Mouse (Mus musculus) embryo, embryonic 11 days (tissue): ENCODE results near the gene Rbm4.
"Not testable (repeated sequence)": the region's sequence is repeated elsewhere in the genome, so short reads cannot be mapped to it uniquely, and the experiment has no call there.

ENCODE experiments used
- DNase-seq: peaks from one replicate; pipeline ENCODE4 v3.0.0-alpha.2; 2015

Rbm4 gene

DNA sequence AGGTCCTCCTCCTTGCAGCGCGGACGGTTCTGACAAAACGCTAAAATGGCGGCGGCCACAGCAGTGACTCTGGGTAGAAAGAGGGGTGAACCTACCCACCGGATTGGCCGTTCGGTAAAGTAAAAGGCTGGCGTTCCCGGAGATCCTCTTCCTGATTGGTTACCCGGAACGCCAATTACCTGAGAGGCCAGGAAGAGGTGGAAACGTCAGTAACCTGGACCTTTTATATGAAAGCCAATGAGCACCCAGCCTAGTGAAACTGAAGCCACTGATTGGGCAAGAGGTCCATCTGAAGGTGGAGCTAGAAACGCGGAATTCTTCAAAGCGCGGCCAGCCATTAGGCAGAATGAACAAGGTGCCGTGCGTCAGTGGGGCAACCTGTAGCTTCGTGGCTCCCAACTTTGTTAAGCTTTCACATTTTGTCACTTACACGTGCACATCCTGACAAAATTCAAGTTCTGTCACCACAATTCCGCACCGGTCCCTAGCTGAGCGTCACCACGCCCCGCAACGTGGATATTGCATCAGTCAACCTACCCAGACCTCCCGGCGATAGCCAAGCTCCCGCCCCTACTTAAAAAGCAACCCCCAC lies at the start of gene Rbm4:
Rbm4 (minus strand) TSS at position 71 of the 592 bp plus-strand sequence.
- DNase-seq = peak; percentile 96

DNA sequence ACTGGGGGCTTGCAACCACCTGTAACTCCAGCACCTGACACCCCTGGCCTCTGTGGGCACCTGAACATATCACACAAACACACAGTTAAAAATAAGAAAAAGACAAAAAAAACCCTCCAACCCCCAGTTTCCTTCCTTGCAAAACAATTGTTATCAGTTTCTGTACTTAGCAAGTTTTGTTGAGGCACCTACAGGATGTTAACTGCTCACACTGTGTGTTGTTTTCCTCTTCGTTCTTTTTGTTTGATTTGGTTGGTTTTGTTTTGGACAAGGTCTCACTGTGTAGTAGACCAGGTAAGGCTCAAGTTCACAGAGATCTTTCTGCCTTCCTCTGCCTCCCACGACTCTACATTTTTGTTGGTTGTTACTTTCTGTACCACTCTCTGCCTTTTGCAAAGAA lies 48.9 kb upstream of the Rbm4 start:
- no peak for DNase-seq

DNA sequence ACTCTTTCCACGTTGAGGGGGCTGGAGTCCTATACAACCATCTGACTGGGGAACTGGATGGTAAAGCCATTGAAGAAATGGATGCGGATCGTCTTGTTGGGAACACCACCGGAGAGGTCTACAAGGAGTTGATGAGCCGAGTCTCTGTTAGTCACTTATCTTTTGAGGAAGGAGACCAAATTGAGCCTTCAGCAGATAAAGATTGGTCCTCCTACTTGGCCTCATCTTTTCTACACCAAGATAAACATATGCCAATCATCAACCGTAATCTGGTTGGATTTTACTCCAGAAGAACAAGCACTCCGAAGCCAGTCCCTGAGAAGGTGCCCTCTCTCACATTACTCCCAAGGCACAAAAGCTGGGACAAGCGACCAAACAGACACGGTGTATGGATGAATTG lies 47.1 kb upstream of the Rbm4 start:
- no peak for DNase-seq

DNA sequence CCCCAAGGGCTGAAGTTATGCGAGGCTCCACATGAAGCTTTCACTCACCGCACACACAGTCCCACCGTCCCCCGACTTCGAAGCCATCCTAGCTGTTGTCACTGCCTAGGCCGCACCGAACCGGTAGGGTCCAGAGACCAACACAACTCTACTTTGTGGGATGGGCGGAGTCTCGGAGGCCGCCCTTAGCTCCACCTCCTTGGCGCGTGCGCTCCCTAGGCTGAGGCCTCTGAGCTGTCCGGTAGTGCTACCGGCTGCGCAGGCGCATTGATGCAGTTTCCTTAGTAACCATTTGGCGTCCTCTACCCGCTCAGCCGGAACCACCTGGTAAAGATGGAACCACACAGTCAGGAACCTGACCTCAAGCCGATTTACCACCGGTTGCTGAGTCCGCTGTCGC lies 45.4 kb upstream of the Rbm4 start, which contains the start of the genes Ccs and Ccdc87:
Ccs (minus strand) TSS at position 184 of the 400 bp plus-strand sequence.
Ccdc87 (plus strand) TSS at position 218 of the 400 bp plus-strand sequence.
- DNase-seq = peak; percentile 97

DNA sequence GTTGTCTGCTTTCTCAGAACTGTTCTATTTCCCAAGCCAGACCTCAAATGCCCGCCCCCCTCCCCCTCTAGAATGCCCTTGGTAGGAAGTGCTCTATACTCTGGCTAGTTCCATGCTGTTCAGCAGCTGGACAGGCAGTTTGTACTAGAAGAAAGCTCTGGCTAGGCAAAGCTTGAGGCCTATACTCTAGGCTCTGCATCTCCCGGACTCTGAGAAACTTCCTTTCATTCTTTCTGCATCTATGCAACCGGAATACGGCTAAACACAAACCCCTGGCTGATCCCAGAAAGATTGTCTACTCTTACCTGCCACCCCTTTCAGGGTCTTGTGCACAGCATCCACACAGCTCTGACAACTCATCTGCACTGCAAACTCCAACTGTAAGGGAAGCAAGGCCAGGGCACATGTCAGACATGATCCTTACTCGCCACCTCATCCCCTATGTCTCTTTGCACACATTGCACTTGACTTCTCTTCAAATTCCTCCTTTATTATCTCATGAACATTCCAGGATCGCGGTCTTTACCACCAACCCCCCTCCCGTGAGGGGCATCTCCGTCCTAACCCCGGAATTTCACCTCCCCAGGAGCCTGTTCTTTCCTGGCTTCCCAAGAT lies 44.9 kb upstream of the Rbm4 start:
- DNase-seq = no peak

DNA sequence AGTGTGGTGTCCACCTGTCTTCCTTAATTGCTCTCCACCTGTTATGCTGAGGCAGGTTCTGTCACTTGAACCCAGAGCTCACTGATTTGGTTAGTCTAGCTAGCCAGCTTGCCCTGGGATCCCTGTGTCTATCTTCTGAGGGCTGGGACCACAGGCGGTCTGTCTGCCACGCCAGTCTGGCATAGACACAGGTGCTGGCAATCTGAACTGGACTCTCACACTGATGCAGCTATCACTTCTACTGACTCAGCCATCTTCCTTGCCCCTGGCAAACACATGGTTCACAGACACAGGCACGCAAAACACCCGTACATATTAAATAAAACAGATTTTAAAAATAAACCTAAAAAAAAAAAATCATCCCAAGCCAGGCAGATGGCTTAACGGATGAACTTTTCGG lies 43.3 kb upstream of the Rbm4 start:
- no peak for DNase-seq

DNA sequence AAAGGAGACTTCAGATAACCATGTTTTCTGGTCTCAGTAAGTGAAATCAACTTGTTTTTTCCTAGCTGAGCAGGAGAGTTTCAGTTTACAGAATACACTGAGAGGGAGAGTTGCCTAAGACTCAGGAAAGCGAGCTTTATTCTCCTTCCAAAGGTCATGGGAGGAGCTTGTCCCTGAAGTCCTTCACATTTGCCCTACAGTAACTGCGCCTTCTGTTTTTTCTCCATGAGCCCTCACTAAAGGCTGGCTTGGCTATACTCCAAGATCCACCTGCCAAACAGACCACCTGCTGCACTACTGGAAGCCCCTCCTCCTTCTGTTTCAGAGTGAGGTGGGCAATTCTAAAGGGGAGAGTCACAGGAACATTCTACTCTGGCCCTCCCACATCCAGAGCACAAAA lies 42.4 kb upstream of the Rbm4 start:
- no peak for DNase-seq

DNA sequence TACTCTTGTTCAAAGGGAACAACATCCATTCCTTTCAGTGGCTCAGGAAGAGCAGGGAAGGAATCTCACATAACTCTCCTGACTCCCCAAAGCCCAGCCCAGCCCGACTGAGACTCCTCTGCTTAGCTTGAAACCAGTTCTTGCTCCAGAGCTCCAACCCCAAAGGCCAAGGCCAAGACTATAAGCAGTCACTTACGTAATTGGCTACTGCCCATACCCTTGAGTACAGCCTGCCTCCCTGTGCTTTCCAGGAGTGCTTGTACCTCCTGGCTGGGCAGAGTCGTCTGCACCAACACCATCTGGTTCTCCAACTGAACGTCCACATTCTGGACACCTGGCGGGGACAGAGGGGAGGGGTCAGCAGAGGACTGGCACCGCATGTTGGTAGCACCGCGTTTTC lies 40.3 kb upstream of the Rbm4 start:
- DNase-seq = no peak

DNA sequence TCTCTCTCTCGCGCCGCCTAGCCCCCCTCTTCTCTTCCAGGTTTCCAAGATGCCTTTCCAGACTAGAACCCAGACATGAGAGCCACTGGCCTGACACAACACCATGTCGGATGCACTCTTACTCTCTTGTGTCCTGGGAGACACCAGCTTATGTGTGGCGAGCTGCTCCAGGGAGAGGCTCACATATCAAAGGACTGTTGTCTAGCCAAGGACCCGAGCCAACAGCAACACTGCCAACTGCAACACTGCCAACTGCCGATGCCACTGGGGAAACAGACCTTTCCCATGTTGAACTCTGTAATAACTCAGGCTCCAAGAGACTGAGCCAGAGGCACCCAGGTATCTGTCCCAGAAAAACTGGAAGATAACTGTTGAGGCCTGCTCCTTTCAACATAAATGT lies 35.5 kb upstream of the Rbm4 start:
- DNase-seq = no peak

DNA sequence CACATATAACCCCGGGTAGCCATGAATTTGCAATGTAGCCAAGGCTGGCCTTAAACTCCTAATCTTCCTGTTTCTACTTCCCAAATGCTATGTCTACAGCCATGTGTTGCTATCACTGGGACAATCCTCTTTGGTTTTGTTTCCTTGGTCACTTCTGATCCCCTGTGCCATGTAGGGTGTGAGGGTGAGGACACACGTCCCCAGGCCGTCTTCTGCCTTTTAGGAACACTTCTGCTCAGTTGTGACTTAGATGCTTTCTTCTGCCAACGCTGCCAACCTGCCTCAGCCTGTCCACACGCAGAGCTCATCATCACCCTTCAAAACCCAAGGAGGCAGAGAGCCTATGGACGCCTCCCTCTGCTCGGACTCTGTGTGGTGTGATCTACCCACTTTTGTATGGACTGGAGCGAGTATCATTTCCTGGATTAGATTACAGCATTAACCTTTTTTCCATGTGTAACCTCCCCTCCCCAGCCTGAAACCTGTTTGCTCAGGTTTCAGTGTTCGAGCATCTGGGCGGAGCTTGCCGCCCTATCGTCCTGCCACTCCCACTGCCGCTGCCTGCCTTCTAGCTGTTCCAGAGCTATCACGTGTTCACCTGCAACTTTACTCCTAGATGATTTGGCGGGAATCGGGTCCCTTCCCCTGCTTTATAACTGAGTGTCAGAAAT lies 34.9 kb upstream of the Rbm4 start:
- DNase-seq = peak; percentile 7

DNA sequence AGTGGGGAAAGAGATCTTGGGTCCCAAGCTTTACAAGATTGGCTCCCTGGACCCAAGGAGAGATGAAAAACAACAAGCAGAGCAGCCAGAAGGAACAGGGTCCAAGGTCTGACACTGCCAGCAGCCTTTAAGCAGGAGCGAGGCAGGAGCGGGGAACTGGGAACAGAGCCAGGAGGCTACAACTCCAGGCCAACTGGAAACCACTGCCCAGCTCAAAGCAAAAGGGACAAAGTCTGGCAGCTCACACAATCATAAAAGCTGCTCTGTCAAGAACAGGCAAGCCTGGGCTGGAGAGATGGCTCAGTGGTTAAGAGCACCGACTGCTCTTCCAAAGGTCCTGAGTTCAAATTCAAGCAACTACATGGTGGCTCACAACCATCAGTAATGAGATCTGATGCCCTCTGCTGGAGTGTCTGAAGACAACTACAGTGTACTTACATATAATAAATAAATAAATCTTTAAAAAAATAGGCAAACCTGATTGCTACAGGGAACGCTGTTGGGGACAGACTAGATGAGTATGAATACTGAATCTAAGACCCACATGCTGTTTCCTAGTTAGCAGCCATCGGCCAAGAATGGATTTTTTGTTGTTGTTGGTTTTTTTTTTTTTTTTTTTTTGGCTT lies 27.1 kb upstream of the Rbm4 start:
- no peak for DNase-seq

DNA sequence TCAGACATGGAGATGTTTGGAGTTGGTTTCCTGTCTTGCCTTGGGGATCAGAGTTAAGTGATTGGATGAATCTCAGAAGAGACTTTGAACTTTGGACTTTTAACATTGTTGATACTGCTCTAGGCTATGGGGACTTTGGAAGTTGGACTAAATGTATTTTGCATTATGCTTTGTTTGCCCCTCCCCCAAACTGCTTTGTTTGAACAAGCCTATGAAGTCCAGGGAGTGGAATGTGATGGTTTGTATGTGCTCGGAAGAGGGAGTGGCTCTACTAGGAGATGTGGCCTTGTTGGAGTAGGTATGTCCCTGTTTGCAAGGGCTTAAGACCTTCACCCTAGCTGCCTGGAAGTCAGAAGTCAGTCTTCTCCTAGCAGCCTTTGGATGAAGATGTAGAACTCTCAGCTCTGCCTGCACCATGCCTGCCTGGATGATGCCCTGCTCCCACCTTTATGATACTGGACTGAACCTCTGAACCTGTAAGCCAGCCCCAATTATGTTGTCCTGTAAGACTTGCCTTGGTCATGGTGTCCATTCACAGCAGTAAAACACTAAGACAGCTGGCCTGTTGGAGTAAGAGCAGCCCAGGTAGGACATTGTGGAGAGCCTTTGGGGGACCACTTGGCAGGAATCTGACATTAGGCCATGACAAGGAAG lies 23.6 kb upstream of the Rbm4 start:
- DNase-seq = no peak

DNA sequence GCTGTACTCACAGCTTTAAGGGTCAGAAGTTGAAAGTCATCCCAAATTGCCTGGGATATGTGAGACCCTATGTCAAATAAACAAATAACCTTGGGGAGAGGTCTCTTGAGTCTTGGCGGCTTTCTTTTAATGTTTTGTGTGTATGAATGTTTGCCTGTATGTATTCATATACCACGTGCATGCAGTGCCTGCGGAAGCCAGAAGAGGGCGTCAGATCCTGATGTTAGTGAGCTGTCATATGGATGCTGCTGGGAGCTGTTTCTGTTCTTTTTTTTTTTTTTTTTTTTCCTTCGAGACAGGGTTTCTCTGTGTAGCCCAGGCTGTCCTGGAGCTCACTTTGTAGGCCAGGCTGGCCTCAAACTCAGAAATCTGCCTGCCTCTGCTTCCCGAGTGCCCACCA lies 19.3 kb upstream of the Rbm4 start:
- peak; percentile 14 for DNase-seq

DNA sequence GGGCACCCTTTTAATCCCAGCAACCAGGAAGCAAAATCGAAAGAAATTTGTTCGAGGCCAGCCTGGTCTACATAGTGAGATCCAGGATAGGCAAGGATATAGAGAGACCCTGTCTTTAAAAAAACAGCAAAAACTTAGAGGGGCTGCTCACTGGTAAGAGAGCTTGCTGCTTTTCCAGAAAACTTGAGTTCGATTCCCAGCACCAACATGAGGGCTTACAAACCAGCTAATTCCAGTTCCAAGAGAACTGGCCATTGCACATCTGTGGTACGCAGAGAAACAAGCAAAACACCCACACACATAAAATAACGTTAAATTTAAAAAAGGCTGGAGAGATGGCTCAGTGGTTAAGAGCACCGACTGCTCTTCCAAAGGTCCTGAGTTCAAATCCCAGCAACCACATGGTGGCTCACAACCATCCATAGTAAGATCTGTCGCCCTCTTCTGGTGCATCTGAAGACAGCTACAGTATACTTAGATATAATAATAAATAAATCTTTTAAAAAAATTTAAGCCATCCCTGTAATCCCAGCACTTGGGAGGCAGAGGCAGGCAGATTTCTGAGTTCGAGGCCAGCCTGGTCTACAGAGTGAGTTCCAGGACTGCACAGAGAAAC lies 18.7 kb upstream of the Rbm4 start:
- DNase-seq = not testable (repeated sequence)

DNA sequence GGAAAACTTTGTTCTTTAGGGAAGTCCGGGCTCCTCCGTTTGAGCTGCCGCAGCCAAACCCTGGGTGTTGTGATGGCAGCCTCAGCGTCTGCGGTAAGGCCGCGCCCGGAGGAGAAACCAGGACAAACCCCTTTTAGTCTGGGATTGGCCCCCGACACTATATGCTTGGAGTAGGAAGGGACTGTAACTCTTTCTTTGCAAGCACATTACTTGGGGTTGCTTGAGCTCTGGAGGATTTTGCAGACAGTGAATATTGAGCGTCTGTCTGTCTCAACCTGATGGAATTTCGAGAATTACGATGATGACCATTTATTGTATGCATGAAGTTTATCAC lies 18.2 kb upstream of the Rbm4 start:
- DNase-seq = no peak

DNA sequence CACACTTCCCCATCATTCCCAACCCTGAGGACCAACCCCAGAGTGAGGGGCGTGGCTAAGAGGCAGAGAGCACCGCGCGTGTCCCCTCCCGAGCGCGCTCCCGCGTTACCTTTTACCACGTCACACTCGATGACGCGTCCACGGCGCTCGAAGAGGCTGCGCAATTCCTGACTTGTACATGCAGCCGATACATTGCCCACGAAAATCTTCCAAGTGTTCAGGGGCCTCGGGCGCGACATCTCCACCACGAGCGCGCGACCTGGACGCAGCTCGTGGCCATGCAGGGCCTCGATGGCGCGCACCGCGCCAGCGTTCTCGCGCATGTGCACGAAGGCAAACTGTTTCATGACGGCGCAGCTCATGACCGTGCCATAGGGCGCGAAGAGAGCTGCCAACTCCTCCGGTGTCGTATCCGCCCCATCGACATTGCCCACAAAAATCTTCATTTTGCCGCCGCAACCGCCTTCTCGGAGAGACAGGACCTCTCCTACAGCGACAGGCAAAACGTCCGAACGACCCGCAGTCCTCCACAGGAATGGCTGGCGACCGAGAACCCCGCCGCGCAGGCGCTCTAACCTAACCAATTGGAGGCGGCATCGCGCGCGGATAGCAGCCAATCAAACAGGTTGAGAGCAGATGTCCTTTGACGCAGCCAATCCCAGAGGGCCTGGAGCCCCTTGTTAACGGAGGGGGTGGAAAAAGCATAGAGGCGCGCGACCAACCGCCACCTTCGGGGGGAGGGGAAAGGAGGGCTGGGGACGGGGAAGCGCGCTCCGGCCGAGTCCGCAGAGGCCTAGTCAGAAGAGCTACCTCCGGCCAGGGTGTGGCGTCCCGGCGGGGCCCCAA lies 17.6 kb upstream of the Rbm4 start, which contains the start of the genes Gm21992 and Rbm14:
Gm21992 (minus strand) TSS at position 550 of the 846 bp plus-strand sequence.
Rbm14 (minus strand) TSS at position 572 of the 846 bp plus-strand sequence.
- DNase-seq = peak; percentile 99

DNA sequence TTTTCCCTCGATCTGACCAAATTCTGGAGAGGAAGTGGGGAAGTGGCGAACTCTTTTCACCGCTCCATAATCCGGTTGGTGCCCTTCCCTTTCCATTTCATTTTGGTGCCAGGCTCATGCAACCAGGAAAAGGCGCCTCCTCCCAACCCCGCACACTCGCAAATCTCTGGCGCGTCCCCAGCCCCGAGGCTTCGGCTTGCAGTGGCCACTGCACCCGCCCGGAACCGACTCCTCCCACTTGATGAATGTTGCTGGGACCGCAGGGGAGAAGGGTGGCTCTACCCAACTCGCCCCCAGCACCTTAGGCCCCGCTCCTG lies 17.0 kb upstream of the Rbm4 start:
- no peak for DNase-seq

DNA sequence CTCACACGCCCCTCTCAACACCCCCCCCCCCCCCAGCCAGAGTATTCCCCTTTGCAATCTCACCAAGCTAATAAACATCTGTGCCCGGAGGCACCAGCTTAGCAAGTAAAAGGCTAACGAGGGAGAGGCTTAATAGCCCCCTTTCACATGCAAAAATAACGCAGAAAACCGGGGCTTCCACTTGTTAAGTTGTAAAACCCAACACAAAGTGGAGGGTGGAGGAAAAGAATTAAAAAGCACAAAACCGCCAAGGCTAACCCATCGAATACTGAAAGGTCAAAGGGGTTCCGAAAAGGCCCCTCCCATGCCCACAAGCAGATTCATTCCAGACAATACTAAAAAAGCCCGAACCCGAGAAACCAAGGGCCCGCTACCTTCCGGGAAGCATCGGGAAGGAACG lies 16.6 kb upstream of the Rbm4 start:
- no peak for DNase-seq

DNA sequence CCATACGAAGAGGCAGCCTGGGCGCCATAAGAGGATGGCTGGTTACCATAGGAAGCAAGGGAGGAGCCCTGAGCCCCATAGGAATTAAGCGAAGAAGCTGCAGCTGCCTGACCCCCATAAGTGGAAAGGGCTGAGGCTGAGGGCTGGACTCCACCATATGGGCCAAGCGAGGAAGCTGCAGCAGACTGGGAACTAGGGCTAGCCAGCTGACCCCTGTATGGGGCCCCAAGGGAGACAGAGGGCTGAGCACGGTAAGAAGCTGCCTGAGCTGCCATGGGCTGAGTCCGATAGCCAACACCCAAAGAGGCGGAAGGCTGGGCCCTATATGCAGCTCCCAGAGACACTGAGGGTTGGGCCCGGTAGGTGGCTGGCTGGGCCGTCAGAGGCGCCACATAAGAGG lies 9.6 kb upstream of the Rbm4 start:
- no peak for DNase-seq

DNA sequence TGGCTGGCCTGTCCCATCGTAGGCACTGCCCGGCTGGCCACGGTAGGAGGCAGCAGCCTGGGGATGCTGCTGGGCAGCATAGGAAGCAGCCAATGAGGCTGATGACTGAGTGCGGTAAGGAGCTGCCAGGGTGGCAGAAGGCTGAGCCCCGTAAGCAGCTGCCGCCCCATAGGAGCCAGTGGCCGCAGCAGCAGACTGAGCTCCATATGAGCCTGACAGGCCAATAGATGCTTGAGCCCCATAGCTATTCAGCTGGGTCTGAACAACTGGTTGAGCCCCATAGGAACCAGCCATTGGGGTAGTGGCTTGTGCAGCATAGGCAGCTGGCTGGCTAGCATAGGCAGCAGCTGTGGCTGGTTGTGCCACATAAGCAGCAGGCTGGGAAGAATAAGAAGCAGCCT lies 9.0 kb upstream of the Rbm4 start:
- no peak for DNase-seq

DNA sequence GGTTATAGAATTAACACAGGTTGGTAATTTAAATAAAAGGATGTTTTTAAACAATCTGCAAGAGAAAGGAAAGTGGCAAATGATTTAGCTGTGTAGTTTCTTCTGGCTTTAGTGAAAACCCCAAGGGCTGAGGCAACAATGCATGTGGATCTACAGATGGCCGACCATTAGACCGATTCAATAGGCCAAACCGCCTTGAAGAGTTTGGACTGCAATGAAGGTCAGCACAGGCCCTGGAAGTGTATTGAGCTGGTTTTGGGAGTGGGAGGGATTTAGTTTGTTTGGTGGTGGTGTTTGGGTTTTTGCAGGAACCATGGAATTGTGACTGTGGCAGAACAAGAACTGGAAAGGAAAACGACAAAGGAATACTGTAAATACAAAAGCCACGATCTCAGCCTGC lies 5.4 kb upstream of the Rbm4 start:
- no peak for DNase-seq

DNA sequence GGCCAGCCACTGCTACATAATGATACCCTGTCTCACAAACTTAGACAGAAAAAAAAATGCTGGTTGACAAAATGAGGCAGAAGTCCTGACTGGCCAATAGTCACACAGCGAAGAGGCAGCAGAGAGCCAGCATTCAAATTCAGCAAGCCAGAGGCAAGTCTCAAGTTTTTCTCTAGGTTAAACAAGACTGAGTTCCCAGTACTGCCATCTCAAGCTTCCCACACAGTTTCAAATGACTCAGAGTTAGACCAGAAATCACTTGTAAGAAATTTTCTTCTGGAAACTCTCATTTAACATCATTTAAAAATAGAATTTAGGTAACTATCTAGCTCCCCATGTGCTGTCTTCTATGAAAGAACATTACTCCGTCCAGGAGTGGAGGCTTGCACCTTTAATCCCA lies 4.1 kb upstream of the Rbm4 start:
- DNase-seq = no peak
